Mouse (Mus musculus): ENCODE measurements around the gene Cdyl. TPM values are rescaled to one million over a fixed set of nuclear protein-coding genes. Genes with fewer than 3 reads are reported as not detected.

Cdyl gene
- total RNA-seq (2014; rRNA removed) (7.8 and 8.7 TPM in 2 replicates), polyA plus RNA-seq (2015; fragmentation: Nextera tagmentation; extraction: Ambion mirVana) (2.5 and 4.2 TPM in 2 replicates)

GRCm38 (mm10) chr13:35659406-35659985 is at the start of gene Cdyl:
TSS of gene Cdyl (plus strand) at chr13:35659833.
- WGBS, result 77% methylated on average over 4 of the region's 4 CpGs
- no peak for TF ChIP-seq CTCF (IDR thresholded peaks at IDR 0.05; ENCODE audit: low read depth)
- H3K4me1 ChIP-seq (ENCODE audit: insufficient read depth), result no peaks in the 10 kb centered on the region
- ATAC-seq, result no peak
- H3K9me3 ChIP-seq (ENCODE audit: low read length), result no peaks in the 10 kb centered on the region
- no peak within 1 kb of the TSS for H3K4me3 ChIP-seq (ENCODE audit: low read depth, low read length)
- no peaks in the 10 kb centered on the region for H3K36me3 ChIP-seq (ENCODE audit: insufficient read depth)
- no peak for DNase-seq
- no peak within 1 kb of the TSS for H3K4me2 ChIP-seq (ENCODE audit: low read depth)
- H3K9ac ChIP-seq, result no peak within 1 kb of the TSS
- H3K27me3 ChIP-seq (ENCODE audit: insufficient read depth, low read length), result no peaks in the 10 kb centered on the region
- H3K27ac ChIP-seq (ENCODE audit: low read depth, low read length), result no peak within 1 kb of the TSS

GRCm38 (mm10) chr13:35610718-35611117 is 48.9 kb upstream of the Cdyl start:
- H3K27ac ChIP-seq (ENCODE audit: low read depth, low read length), result no peak overlapping the region
- H3K4me3 ChIP-seq (ENCODE audit: low read depth, low read length), result no peak overlapping the region
- no peaks in the 10 kb centered on the region for H3K4me1 ChIP-seq (ENCODE audit: insufficient read depth)
- no peaks in the 10 kb centered on the region for H3K36me3 ChIP-seq (ENCODE audit: insufficient read depth)
- no peak for ATAC-seq
- H3K27me3 ChIP-seq (ENCODE audit: insufficient read depth, low read length), result no peaks in the 10 kb centered on the region
- H3K9me3 ChIP-seq (ENCODE audit: low read length), result no peaks in the 10 kb centered on the region
- H3K9ac ChIP-seq, result no peak overlapping the region
- no peak overlapping the region for H3K4me2 ChIP-seq (ENCODE audit: low read depth)
- DNase-seq, result no peak
- no peak for TF ChIP-seq CTCF (IDR thresholded peaks at IDR 0.05; ENCODE audit: low read depth)

- TF ChIP-seq CTCF (IDR thresholded peaks at IDR 0.05; ENCODE audit: low read depth), result no peak
- ATAC-seq, result no peak
- 86% methylated on average over 1 of the region's 1 CpGs for WGBS
These were observed 47.1 kb upstream of the Cdyl start for GRCm38 (mm10) chr13:35612506-35612905.

GRCm38 (mm10) chr13:35614832-35615479 is 44.7 kb upstream of the Cdyl start:
- no peak for TF ChIP-seq CTCF (IDR thresholded peaks at IDR 0.05; ENCODE audit: low read depth)
- no peaks in the 10 kb centered on the region for H3K36me3 ChIP-seq (ENCODE audit: insufficient read depth)
- no peak overlapping the region for H3K4me2 ChIP-seq (ENCODE audit: low read depth)
- no peak overlapping the region for H3K4me3 ChIP-seq (ENCODE audit: low read depth, low read length)
- no peaks in the 10 kb centered on the region for H3K4me1 ChIP-seq (ENCODE audit: insufficient read depth)
- WGBS, result 75% methylated on average over 4 of the region's 4 CpGs
- H3K9me3 ChIP-seq (ENCODE audit: low read length), result no peaks in the 10 kb centered on the region
- no peak overlapping the region for H3K27ac ChIP-seq (ENCODE audit: low read depth, low read length)
- ATAC-seq, result no peak
- no peak overlapping the region for H3K9ac ChIP-seq
- no peaks in the 10 kb centered on the region for H3K27me3 ChIP-seq (ENCODE audit: insufficient read depth, low read length)
- no peak for DNase-seq

More at GRCm38 (mm10) chr13:35612506-35612905, 47.1 kb upstream of the Cdyl start:
- Histone ChIP-seq H3K36me3 (ENCODE audit: insufficient read depth) (no peaks in the 10 kb centered on the region), H3K9ac (no peak overlapping the region), H3K4me1 (ENCODE audit: insufficient read depth) (no peaks in the 10 kb centered on the region), H3K4me3 (ENCODE audit: low read depth, low read length) (no peak overlapping the region), H3K27me3 (ENCODE audit: insufficient read depth, low read length) (no peaks in the 10 kb centered on the region), H3K4me2 (ENCODE audit: low read depth) (no peak overlapping the region), H3K27ac (ENCODE audit: low read depth, low read length) (no peak overlapping the region), H3K9me3 (ENCODE audit: low read length) (no peaks in the 10 kb centered on the region)
- DNase-seq, result no peak

- TF ChIP-seq CTCF (IDR thresholded peaks at IDR 0.05; ENCODE audit: low read depth), result no peak
- Histone ChIP-seq H3K27ac (ENCODE audit: low read depth, low read length) (no peak overlapping the region), H3K27me3 (ENCODE audit: insufficient read depth, low read length) (no peaks in the 10 kb centered on the region), H3K36me3 (ENCODE audit: insufficient read depth) (no peaks in the 10 kb centered on the region), H3K4me3 (ENCODE audit: low read depth, low read length) (no peak overlapping the region), H3K4me2 (ENCODE audit: low read depth) (no peak overlapping the region), H3K9ac (no peak overlapping the region), H3K9me3 (ENCODE audit: low read length) (no peaks in the 10 kb centered on the region), H3K4me1 (ENCODE audit: insufficient read depth) (no peaks in the 10 kb centered on the region)
- 91% methylated on average over 4 of the region's 4 CpGs for WGBS
- ATAC-seq (no peak), DNase-seq (no peak)
These were observed 43.0 kb upstream of the Cdyl start for GRCm38 (mm10) chr13:35616524-35617099.

GRCm38 (mm10) chr13:35619356-35619755 is 40.3 kb upstream of the Cdyl start:
- Histone ChIP-seq H3K9ac (no peak overlapping the region), H3K36me3 (ENCODE audit: insufficient read depth) (no peaks in the 10 kb centered on the region), H3K27ac (ENCODE audit: low read depth, low read length) (no peak overlapping the region), H3K27me3 (ENCODE audit: insufficient read depth, low read length) (no peaks in the 10 kb centered on the region), H3K9me3 (ENCODE audit: low read length) (no peaks in the 10 kb centered on the region), H3K4me3 (ENCODE audit: low read depth, low read length) (no peak overlapping the region), H3K4me1 (ENCODE audit: insufficient read depth) (no peaks in the 10 kb centered on the region), H3K4me2 (ENCODE audit: low read depth) (no peak overlapping the region)
- ATAC-seq, result no peak
- 85% methylated on average over 2 of the region's 2 CpGs for WGBS
- TF ChIP-seq CTCF (IDR thresholded peaks at IDR 0.05; ENCODE audit: low read depth), result no peak
- no peak for DNase-seq

GRCm38 (mm10) chr13:35620756-35621155 is 38.9 kb upstream of the Cdyl start:
- DNase-seq, result no peak
- Histone ChIP-seq H3K9me3 (ENCODE audit: low read length) (no peaks in the 10 kb centered on the region), H3K36me3 (ENCODE audit: insufficient read depth) (no peaks in the 10 kb centered on the region), H3K27ac (ENCODE audit: low read depth, low read length) (no peak overlapping the region), H3K27me3 (ENCODE audit: insufficient read depth, low read length) (no peaks in the 10 kb centered on the region), H3K4me1 (ENCODE audit: insufficient read depth) (no peaks in the 10 kb centered on the region), H3K4me2 (ENCODE audit: low read depth) (no peak overlapping the region), H3K4me3 (ENCODE audit: low read depth, low read length) (no peak overlapping the region), H3K9ac (no peak overlapping the region)
- ATAC-seq, result no peak
- no peak for TF ChIP-seq CTCF (IDR thresholded peaks at IDR 0.05; ENCODE audit: low read depth)
- WGBS, result 64% methylated on average over 1 of the region's 1 CpGs
